Mouse (Mus musculus) heart, embryonic 14.5 days (tissue): ENCODE data around the gene Fam160a1. TPM values are rescaled to one million over a fixed set of nuclear protein-coding genes. Genes with fewer than 3 reads are reported as not detected.

Experiments used
- ATAC-seq: fragments of 200-750 bp; cut with Nextera tagmentation; 2 replicates; pipeline ENCODE4 v1.8.0; 2017; ENCODE audit warnings: low read depth, moderate TSS enrichment; ENCODE audit not compliant: insufficient number of reproducible peaks, insufficient read depth, low FRiP score
- H3K27ac ChIP-seq, 2 experiments: fragments of 200-500 bp in 1 of 2; fragments of 300-500 bp in 1 of 2; sonication (generic) in 1 of 2; replicated peaks in 1 of 2; 2 replicates each; pipeline ENCODE4 v1.5.1; 2012 to 2014; ENCODE audit warnings: low read depth in 2 of 2, low read length in 2 of 2, control low read depth in 1 of 2, mild to moderate bottlenecking in 1 of 2, mixed read lengths in 1 of 2; ENCODE audit not compliant: control insufficient read depth in 1 of 2, insufficient read depth in 1 of 2
- H3K27me3 ChIP-seq: fragments of 300-500 bp; sonication (generic); 2 replicates; pipeline ENCODE4 v1.6.1; 2014; ENCODE audit warnings: mild to moderate bottlenecking, low read length, control low read depth; ENCODE audit not compliant: control insufficient read depth, insufficient read depth
- H3K36me3 ChIP-seq: fragments of 300-500 bp; sonication (generic); 2 replicates; pipeline ENCODE4 v1.6.1; 2014; ENCODE audit warnings: mild to moderate bottlenecking, control low read depth, low read length, mixed read lengths; ENCODE audit not compliant: control insufficient read depth, insufficient read depth
- H3K4me1 ChIP-seq, 2 experiments: fragments of 200-500 bp in 1 of 2; fragments of 300-500 bp in 1 of 2; sonication (generic) in 1 of 2; 2 replicates each; pipeline ENCODE4 v1.6.1; 2012 to 2014; ENCODE audit warnings: low read length in 2 of 2, control low read depth in 1 of 2, mixed read lengths in 1 of 2; ENCODE audit not compliant: control insufficient read depth in 2 of 2, insufficient read depth in 2 of 2
- H3K4me2 ChIP-seq: fragments of 300-500 bp; sonication (generic); 2 replicates; pipeline ENCODE4 v1.6.1; 2014; ENCODE audit warnings: mild to moderate bottlenecking, low read length
- H3K4me3 ChIP-seq, 2 experiments: fragments of 200-500 bp in 1 of 2; fragments of 300-500 bp in 1 of 2; sonication (generic) in 1 of 2; 2 replicates each; pipeline ENCODE4 v1.5.1; 2012 to 2014; ENCODE audit warnings: low read length in 2 of 2, mild to moderate bottlenecking in 2 of 2, control low read depth in 1 of 2, low read depth in 1 of 2, moderate library complexity in 1 of 2; ENCODE audit not compliant: control insufficient read depth in 1 of 2, insufficient read depth in 1 of 2
- H3K9ac ChIP-seq: fragments of 300-500 bp; sonication (generic); 2 replicates; pipeline ENCODE4 v1.6.1; 2014; ENCODE audit warnings: mild to moderate bottlenecking, low read length
- H3K9me3 ChIP-seq: fragments of 300-500 bp; sonication (generic); 2 replicates; pipeline ENCODE4 v1.6.1; 2016; ENCODE audit warnings: low read length, control low read depth; ENCODE audit not compliant: control insufficient read depth
- WGBS: fragments of 180-500 bp; shearing (Covaris S2); extraction: QIAGEN DNeasy Blood & Tissue Kit; methylation state at CpG from one replicate; pipeline ENCODE4 v1.1.7; 2014; 5-methylcytosine and 5-hydroxymethylcytosine counted together
- polyA plus RNA-seq: library from polyadenylated mRNA; unstranded; fragments of >200 nt; fragmentation: Nextera tagmentation; extraction: Ambion mirVana; gene quantifications from 2 replicates; pipeline ENCODE4 v1.2.1, GENCODE M21; 2014

The Fam160a1 gene
- polyA plus RNA-seq, 1 experiment from 2014 or later = 7.4 TPM

- WGBS = 49% methylated on average over 4 of the region's 4 CpGs
- no peak for ATAC-seq
Observed at GRCm38 (mm10) chr3:85827283-85827682, 10.2 kb upstream of the Fam160a1 start.

GRCm38 (mm10) chr3:85820839-85821548, 3.9 kb upstream of the Fam160a1 start:
- no peak for ATAC-seq

More at GRCm38 (mm10) chr3:85827283-85827682, 10.2 kb upstream of the Fam160a1 start:
- no peak overlapping the region for H3K4me2 ChIP-seq
- no peak overlapping the region for H3K27ac ChIP-seq
- no peaks in the 10 kb centered on the region for H3K27me3 ChIP-seq
- H3K36me3 ChIP-seq = no peaks in the 10 kb centered on the region
- H3K9ac ChIP-seq = no peak overlapping the region
- no peak overlapping the region for H3K4me3 ChIP-seq
- H3K4me1 ChIP-seq = no peaks in the 10 kb centered on the region
- H3K9me3 ChIP-seq = no peaks in the 10 kb centered on the region

GRCm38 (mm10) chr3:85819319-85819718, 2.2 kb upstream of the Fam160a1 start:
- Histone ChIP-seq H3K36me3 (no peaks in the 10 kb centered on the region), H3K4me2 (no peak overlapping the region), H3K9me3 (no peaks in the 10 kb centered on the region), H3K9ac (no peak overlapping the region), H3K27ac (no peak overlapping the region), H3K4me1 (peaks cover under 1 to 3% of the 10 kb centered on the region in 2 experiments; a peak in 2 of 4 replicates), H3K27me3 (no peaks in the 10 kb centered on the region), H3K4me3 (no peak overlapping the region)
- no peak for ATAC-seq
- 73% methylated on average over 3 of the region's 3 CpGs for WGBS

More at GRCm38 (mm10) chr3:85820839-85821548, 3.9 kb upstream of the Fam160a1 start:
- Histone ChIP-seq H3K27me3 (no peaks in the 10 kb centered on the region), H3K27ac (no peak overlapping the region), H3K9me3 (no peaks in the 10 kb centered on the region), H3K36me3 (no peaks in the 10 kb centered on the region), H3K9ac (no peak overlapping the region), H3K4me1 (no peaks in the 10 kb centered on the region), H3K4me2 (no peak overlapping the region), H3K4me3 (no peak overlapping the region)
- WGBS = 79% methylated on average over 15 of the region's 15 CpGs

DNA sequence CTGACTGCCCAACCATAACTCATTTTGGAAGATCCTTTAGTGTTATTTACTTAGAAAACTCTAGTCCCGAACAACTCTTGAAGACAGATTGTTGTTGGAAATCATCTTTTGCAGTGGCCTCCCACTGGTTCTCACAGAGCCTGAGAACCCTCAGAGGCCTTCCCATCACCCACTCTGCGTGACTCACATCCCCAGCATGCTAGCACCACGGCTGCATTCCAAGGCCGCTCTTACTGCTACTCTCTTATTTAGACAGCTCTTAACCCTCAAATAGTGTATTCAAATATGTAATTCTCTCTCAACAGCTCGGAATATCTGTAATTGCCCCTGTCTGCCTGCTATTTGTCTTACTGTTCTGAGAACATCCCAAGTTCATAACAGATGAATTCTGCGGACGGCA, 2.9 kb downstream of the Fam160a1 start:
- no peaks in the 10 kb centered on the region for H3K27me3 ChIP-seq
- no peak overlapping the region for H3K4me2 ChIP-seq
- no peaks in the 10 kb centered on the region for H3K9me3 ChIP-seq
- ATAC-seq = no peak
- no peak overlapping the region for H3K9ac ChIP-seq
- H3K27ac ChIP-seq = no peak overlapping the region
- peaks cover 7 to 17% of the 10 kb centered on the region in 2 experiments for H3K4me1 ChIP-seq
- no peak overlapping the region for H3K4me3 ChIP-seq
- H3K36me3 ChIP-seq = no peaks in the 10 kb centered on the region
- WGBS = 42% methylated on average over 7 of the region's 7 CpGs

DNA sequence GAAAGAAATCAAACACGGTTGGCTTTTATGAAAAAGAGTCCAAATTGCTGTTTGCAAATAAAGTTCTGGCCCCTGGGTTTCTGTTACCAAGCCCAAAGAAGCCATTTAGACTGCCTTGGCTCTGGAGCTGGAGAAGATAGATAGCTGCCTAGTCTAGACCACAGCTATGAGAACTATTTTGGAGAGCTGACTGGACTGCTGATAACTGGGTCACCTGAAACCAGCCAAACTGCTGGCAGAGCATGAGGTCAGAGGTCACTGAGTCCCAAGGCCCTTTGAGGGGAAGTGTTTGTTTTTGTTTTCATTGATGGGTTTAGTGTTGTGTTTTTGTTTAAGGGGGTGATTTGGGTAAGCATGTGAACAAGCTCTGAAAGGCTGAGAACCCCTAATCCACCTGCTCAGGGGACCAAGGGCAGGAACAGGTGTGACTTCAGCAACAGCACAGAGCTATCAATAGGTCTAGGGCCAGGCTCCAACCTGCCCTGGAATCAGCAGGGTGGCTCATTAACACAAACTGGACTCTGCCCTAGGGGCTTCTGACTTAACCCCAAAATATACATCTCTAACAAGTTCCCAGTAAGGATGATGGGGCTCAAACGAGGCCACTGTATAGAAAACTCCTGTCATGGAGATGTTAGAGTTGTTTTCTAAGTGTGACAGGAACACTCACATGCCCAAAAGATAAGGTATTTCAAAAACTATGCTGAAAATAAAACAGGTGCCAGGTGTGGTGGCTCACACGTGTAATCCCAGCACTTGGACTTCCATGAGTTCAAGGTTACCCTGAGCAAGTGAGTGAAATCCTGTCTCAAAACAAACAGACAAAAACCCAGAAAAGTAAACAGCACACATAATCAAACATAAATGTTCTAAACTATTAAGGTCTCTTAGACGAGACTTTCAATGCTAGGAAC, 3.7 kb downstream of the Fam160a1 start:
- no peak for ATAC-seq
- Histone ChIP-seq H3K4me2 (no peak overlapping the region), H3K27ac (no peak overlapping the region), H3K9ac (no peak overlapping the region), H3K36me3 (no peaks in the 10 kb centered on the region), H3K4me1 (peaks cover 7 to 17% of the 10 kb centered on the region in 2 experiments), H3K27me3 (no peaks in the 10 kb centered on the region), H3K4me3 (no peak overlapping the region), H3K9me3 (no peaks in the 10 kb centered on the region)
- 62% methylated on average over 4 of the region's 4 CpGs for WGBS

- Histone ChIP-seq H3K4me1 (peaks cover 7 to 17% of the 10 kb centered on the region in 2 experiments), H3K9ac (no peak overlapping the region), H3K36me3 (no peaks in the 10 kb centered on the region), H3K4me3 (no peak overlapping the region), H3K27me3 (no peaks in the 10 kb centered on the region), H3K9me3 (no peaks in the 10 kb centered on the region), H3K4me2 (no peak overlapping the region), H3K27ac (no peak overlapping the region)
- ATAC-seq = no peak
- 69% methylated on average over 5 of the region's 5 CpGs for WGBS
Observed at GRCm38 (mm10) chr3:85812010-85812409, 5.1 kb downstream of the Fam160a1 start.

- H3K9me3 ChIP-seq = no peaks in the 10 kb centered on the region
- no peak overlapping the region for H3K9ac ChIP-seq
- H3K4me2 ChIP-seq = no peak overlapping the region
- H3K27ac ChIP-seq = no peak overlapping the region
- H3K36me3 ChIP-seq = no peaks in the 10 kb centered on the region
- no peaks in the 10 kb centered on the region for H3K4me1 ChIP-seq
- ATAC-seq = no peak
- no peak overlapping the region for H3K4me3 ChIP-seq
- H3K27me3 ChIP-seq = no peaks in the 10 kb centered on the region
- 68% methylated on average over 1 of the region's 1 CpGs for WGBS
Observed at GRCm38 (mm10) chr3:85793166-85793565, 23.9 kb downstream of the Fam160a1 start.
